15 mouse cellular contexts compared by ENCODE assay signal in the genomic region with DNA sequence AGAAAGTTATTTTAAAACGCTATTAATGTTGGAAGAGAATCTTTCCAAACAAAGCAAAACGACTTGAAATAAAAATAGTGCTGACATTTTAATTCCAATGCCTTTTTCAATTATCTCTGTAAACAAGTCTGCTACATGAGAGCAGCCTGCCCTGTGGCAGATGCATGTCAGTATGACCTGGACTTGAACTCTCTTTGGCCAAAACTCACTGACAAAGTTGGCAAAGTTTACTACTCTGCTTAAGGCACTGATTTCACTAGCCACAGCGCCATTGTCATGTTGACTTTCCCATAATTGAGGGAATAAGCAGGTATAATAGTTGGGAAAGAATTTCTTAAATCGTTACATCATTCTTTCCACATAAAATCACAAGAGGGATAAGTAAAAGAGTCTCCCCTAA.
A peak's percentile ranks its signal among the peaks of the same experiment; 100 is the strongest.
DNase-seq lines count a peak whose midpoint lies in the region.
"Had no signal": no experiment of that assay in that cellular context is flagged by ENCODE, and none has a peak within 500 bp of the region (broad histone marks: within the 10 kb centered on the region; RNA-seq: fewer than 3 reads in every experiment).

No protein-coding gene starts in this region.

- DNase-seq in kidney, postnatal 14 days, result peak; percentile 35
- no peak for DNase-seq in kidney, adult 9 months
- peak; percentile 57 for DNase-seq in ovary, adult 18-20 months (ENCODE audit: low spot score)
- DNase-seq in ovary, postnatal 14 days (ENCODE audit: low spot score), result no peak
- DNase-seq in NIH3T3 (ENCODE audit: low read depth), result peak; percentile 32
- no peak for DNase-seq in thymus, postnatal 14 days
- DNase-seq in thymus, postnatal 10 days (ENCODE audit: low spot score in 2 of 2), result no peak
- DNase-seq: adrenal gland, adult 2 months; adrenal gland, postnatal 25 days; cerebellum, adult 8-10 months; cerebellum, postnatal 14 days; embryo, embryonic 11 days; forebrain, postnatal 0 days; gastrocnemius, postnatal 14 days; heart, postnatal 36 days had no signal

Comparison
In these comparisons a context has a peak if more than half of its experiments do, and no peak if none do; other contexts are left out.
1. DNase-seq: peak in kidney, postnatal 14 days (single experiment), ovary, adult 18-20 months (single experiment) and NIH3T3 (single experiment); none in kidney, adult 9 months (single experiment), ovary, postnatal 14 days (single experiment), thymus, postnatal 14 days (single experiment) and thymus, postnatal 10 days (0 of 2).